Mouse (Mus musculus) layer of hippocampus, postnatal 25 days (tissue): Measurements from ENCODE around the gene Col10a1. TPM values are rescaled to one million over a fixed set of nuclear protein-coding genes. Genes with fewer than 3 reads are reported as not detected.
A peak's percentile ranks its signal among the peaks of the same experiment; 100 is the strongest.
"Not testable (repeated sequence)": the region's sequence is repeated elsewhere in the genome, so short reads cannot be mapped to it uniquely, and the experiment has no call there.

ENCODE experiments used
- DNase-seq, 2 experiments: peaks; one replicate each; pipeline ENCODE4 v3.0.0; 2022; ENCODE audit warnings: mixed read lengths in 2 of 2, low spot score in 1 of 2; ENCODE audit errors: extremely low spot score in 1 of 2
- total RNA-seq, 2 experiments: library from RNA; stranded (reverse); gene quantifications; 2 replicates each; pipeline ENCODE4 v1.2.3; 2021

Col10a1 gene
- total RNA-seq: under 1 TPM in 1 of 2 experiments, not detected in 1; 0.17 TPM

DNA sequence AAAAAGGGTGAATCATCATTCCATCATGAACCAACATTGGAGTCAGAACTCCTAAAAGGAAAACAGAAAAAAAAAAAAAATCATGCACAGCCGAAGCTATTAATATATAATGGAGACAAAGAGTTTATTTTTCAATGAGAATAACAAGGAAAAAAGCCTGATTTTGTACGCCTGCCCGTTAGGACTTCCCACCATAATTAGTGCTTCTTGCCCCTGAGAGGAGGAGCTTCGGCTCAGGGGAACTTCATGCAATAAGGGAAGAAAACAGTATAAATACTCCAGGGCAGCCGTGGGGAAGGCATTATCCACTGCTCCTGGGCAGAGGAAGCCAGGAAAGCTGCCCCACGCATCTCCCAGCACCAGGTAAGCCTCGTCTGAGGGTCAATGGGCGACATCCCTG, at the start of gene Col10a1:
Col10a1 (plus strand) TSS at position 301 of the 400 bp plus-strand sequence.
- no peak for DNase-seq

DNA sequence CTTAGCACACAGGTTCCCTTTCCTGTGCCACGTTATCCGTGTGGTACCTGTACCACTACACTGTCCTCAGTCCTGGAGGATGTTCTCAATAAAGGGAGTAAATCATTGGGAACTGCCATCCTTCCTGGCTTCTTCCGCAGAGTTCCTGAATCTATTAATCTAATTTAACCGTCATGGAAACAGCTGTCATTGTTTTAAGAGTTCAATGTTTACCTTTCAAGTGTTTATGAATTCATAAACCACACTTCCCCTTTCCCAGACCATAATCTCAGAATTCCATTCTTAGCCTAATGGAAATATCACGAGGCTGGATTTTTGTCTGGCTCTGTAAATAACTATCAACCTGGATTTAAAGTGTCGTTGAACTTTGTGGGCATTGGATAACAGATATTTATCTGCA, 48.8 kb upstream of the Col10a1 start:
- no peak for DNase-seq

DNA sequence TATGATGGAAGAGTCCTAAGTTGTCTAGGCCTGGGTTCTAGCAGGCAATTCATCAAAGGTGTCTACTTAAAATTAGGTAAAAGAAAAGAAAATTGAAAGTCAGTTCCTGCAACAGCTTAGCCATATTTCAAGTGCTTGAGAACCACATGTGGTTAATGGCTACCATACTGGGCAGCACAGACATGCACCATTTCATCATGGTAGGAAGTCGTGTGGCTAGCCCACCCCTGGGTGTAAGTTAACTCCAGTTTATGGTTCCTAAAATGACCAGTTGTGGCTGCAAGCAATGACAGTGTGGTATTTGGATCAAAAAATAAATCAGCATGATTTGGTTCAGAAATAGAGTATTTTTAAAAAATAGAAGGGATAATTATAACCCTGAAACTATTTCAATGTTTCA, 47.9 kb upstream of the Col10a1 start:
- DNase-seq: no peak

DNA sequence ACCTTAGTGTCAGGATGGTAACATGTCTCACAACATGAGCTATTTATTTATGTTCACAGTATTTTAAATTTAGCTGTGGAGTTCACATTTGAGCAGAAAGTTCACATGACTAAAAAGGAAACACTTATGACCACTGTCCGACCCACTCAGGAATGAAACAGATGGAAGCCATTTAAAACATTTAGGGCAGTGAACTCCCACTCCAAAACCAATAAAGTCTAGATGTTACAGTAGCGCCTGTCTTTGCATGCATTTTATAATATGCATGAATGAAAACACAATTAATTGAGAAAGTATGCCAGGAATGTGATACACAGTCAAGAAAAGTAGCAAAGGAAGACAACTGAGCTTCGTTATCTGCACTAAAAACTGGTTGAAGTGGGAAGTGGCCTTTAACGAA, 37.6 kb upstream of the Col10a1 start:
- DNase-seq: no peak

DNA sequence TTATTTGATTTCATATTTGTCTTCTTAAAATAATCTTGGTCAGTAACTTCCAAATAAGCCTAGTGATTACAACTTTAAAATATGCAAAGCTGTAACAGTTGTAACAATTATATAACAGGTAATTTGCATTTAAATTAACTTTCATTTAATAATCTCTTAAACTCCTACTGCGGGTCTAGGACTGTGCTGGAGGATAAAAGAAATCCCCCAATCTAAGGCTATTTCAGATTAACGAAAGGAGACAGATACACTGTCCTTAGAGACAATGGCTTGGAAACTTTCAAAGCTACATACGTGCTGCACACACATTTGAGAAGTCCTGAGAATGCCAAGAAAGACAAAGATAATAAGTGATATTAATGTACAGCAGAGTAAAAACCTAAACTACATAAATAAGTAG, 31.5 kb upstream of the Col10a1 start:
- DNase-seq: no peak

DNA sequence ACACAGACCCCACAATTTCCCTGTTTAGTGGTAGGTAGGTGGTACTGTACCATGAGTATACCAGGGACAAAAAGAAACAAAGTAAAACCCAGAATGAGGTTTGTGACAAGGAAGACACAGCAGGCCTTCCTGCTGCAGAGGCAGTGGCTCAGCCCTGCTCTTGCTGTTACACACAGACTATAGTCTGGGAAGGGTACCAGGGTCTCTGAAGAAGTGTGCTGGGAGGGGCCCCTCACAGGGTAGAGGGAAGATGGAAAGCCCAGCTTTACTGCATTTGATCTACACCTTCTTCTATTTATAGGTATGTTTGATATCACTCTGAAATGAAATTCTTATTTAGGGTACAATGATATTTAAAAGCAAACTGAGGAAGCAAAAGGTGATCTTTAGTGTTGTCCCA, 26.0 kb upstream of the Col10a1 start:
- DNase-seq: no peak

DNA sequence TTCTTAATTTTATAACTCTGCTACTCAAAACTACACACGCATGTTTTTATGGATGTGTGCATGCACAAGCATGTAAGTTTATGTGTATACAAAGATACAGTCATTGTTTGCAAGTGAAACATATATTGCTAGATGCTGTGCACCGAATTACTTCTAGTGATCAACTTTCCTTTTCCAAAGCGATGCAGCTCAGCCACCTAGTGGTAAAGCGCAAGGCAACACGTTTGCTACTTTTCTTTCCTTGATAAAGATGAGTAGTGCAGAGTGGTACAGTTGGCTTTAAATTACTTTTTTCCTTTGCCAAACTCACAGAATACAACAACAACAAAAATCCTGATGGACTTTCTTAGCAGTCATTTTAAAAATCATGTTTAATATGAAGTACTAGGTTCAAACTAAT, 21.6 kb upstream of the Col10a1 start:
- no peak for DNase-seq

DNA sequence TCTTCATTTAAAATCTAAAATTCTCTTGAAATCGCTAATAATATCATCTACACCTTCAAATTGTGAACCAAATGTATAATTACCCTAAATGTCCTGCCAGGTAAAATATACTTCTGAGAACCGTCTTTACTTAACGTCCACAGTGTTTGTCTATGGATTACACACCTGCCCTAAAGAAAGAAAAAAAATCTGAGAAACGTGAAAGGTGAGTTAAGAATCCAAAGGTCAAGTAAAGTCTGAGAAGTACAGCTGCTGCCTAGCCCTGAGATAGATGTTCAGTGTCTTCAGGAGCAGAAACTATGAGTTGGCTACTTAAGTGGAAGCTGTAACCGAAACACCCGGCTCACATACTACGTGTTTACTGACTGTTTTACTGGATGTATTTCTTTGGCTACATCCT, 16.4 kb upstream of the Col10a1 start:
- no peak for DNase-seq

DNA sequence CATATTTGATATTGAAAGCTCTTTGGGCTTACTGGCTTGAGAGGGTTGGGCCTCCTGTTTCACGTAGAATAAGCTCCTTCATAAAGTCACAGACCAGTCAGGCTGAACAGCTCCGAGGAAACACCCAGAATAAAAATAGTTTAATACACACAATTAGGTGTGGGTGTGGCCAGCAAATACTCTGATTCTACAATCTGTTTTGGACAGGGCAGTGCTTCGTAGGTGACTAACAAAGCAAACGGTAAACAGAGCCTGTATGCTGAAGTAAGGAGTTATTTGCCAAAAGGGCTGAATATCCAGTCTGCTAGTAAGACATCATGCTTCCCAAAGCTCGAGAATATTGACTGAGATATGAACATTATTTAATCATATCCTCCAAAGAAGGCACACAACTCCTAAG, 4.1 kb upstream of the Col10a1 start:
- DNase-seq: no peak

DNA sequence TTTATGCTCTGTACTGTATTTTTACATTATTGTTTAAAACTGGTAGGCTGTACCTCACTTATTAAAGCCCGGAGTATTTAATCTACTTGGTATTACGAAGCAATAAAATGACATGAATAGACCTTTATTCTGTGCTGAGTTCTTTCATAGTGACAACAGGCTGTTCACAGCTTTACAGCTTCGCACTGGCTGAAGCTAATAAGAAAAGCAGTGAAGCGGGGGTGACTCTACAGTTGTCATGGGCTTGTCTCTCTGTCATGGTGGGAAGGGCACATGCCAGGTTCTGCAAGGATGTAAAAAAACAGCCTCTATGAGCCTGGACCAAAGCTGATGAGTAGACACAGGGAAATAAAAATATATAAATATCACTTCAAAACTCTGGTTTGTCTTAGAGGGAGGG, 7.2 kb downstream of the Col10a1 start:
- no peak for DNase-seq

DNA sequence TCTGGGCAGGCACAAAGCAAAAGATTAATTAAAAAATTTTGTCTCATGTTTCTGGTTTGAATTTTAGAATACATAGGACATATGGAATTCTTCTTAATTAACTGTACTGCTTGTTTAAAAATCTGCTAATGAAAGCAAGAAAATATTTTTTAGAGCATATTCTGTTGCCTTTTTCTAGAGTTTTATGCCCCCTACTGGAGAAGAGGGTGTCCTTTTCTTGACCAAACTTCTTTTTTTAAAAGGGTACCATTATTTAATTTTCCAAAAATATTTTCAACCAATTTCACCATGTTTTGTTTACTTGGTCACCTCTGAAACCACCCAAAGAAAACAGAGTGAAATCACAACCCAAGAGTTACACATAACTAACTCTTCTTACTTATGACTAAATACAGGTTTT, 9.5 kb downstream of the Col10a1 start:
- no peak for DNase-seq

DNA sequence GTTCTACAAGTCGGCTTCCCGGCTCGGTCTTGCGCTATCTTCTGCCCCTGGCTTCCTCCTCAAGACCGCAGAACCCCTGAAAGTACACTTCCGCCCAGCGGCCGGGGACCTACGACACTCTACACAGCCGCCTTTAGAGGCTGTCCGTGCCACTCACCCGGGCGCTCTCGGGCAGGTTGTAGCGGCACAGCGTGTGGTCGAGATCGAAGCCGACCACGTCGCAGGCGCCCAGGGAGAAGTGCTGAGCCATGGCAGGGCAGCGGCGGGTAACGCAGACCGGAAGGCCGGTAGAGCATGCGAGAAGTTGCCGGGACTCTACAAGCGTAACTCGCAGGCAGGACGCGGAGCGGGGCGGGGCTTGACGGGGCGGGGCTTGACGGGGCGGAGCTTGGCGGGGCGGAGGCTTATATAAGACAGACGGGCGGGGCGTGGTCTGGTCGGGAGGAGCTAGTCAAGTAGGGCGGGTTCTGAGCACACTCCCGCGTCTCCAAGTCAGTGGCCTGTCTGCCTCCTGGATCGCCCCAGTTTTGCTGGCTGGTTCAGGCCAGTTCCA, 28.5 kb downstream of the Col10a1 start, which contains the start of gene Nt5dc1:
Nt5dc1 (minus strand) TSS at position 349 of the 553 bp plus-strand sequence.
- DNase-seq: peak; percentile 77 to 87

DNA sequence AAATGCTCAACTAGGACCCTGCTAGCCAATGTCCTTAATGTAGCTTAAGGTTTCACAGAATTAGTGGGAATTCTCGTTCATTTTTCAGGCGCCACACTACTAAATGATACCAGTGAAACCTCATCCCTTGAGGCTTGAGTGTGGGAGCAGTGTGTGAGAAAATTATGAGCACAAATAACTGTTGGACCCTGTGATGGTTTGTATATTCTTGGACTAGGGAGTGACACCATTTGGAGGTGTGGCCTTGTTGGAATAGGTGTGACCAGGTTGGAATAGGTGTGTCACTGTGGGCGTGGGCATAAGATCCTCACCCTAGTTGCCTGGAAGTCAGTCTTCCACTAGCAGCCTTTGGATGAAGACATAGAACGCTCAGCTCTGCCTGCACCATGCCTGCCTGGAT, 29.0 kb downstream of the Col10a1 start:
- DNase-seq: not testable (repeated sequence)

DNA sequence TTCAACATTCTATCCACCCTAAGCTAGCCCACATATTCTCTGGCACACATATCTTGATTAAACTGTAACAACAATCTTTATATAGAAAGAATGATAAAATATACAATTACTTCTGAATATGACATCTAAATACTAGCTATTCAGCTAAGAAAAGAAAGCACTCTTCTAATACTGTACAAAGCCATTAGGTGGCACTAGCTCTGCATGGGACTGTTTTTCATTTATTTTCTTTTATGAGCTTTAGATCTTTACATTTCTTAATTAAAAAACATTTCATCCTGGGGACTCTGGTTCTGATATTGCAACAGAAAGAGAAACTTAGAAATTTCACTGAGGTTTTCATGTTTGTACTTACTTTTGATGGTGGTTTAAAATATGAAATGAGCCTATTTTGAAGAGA, 42.0 kb downstream of the Col10a1 start:
- no peak for DNase-seq

DNA sequence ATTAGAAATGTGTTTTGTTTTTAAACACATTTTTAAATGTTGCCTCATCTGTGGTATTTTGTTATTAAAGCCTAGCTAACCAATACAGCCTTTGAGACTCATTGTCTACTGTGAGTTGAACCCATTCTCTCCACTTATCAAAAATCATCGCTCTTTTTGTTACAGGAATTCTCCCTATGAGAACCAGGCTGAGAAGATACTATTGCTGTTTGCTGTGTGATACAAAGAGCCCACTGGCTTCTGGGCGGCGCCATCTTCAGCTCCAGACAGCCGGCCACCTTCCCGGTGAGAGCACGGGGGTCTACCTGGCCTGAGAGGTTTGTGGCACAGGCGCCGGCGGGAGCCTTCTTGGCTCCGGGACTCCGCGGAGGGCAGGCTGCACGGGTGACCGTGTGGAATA, 44.4 kb downstream of the Col10a1 start:
- not testable (repeated sequence) for DNase-seq

Other genes starting within 250 kb of the Col10a1 start
- 1 to 10 TPM; 5.4 to 7.1 TPM for gene Dse, start 182.3 kb upstream of the Col10a1 start, total RNA-seq
- 100 to 1,000 TPM; 145 to 155 TPM for gene Tspyl1, start 107.8 kb upstream of the Col10a1 start, total RNA-seq
- gene Tspyl4, start 92.5 kb upstream of the Col10a1 start, total RNA-seq: 100 to 1,000 TPM; 342 to 371 TPM
- 1 to 10 TPM; 2.2 to 3.4 TPM for gene Nt5dc1, start 28.6 kb downstream of the Col10a1 start, total RNA-seq
- gene Frk, start 93.4 kb downstream of the Col10a1 start, total RNA-seq: under 1 TPM; 0.23 to 0.49 TPM